Mouse (Mus musculus): ENCODE measurements around the gene Cpsf4l.

Gene Cpsf4l

DNA sequence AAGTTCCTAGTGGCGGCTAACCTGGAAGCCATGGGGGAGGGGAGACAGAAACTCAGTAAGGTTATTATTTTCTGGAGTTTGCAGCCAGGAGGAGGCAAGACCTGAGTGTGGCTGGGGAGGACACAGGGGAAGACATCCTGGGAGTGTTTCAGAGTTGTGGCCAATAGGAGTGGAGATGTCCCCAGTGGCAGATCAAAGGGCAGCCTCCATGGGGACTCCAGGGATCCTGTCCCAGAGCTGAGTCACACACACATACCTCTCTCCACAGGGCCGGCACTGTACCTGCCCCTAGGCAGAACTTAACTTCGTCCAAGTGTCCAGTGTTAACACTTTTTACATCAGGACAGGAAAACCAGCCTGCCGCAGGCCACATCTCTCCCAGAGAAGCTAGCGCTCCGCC, 25.3 kb upstream of the Cpsf4l start:
- in situ Hi-C loops (cut with MseI, MboI), result no loop called here

DNA sequence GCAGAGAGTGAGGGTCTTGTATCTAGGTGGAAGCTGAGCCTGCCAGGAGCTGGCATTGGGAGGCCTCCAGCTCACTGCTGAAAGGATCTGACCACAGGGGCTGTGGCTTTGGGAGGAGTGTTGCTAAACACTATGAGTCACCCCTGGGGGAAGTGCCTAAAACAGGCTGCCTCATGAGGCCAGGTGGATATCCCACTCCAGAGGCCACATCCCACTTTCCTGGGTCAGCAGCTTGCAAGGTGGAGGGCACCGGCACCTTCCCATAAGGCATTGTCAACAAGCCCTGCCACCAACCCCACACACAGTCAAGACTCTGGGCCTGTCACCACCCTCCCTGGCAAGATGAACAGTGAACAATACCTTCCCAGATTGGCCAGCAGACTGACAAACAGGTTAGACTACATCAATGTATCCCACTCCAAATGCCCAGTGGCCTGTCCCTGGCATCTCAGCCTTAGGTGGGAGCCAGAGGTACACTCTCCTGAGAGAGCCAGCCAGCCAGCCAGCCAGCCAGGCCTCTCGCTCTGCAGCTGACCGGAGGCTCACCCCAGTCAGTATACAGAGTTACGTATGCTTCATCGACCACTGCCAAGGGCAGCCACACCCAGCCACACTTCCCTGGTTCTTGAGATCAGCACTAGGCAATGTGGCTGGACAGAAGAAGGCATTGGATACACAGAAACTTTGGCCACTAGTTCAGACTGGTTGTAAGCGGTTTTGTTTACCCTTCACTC, 24.0 kb upstream of the Cpsf4l start:
- in situ Hi-C loops (cut with MseI, MboI), result no loop called here

DNA sequence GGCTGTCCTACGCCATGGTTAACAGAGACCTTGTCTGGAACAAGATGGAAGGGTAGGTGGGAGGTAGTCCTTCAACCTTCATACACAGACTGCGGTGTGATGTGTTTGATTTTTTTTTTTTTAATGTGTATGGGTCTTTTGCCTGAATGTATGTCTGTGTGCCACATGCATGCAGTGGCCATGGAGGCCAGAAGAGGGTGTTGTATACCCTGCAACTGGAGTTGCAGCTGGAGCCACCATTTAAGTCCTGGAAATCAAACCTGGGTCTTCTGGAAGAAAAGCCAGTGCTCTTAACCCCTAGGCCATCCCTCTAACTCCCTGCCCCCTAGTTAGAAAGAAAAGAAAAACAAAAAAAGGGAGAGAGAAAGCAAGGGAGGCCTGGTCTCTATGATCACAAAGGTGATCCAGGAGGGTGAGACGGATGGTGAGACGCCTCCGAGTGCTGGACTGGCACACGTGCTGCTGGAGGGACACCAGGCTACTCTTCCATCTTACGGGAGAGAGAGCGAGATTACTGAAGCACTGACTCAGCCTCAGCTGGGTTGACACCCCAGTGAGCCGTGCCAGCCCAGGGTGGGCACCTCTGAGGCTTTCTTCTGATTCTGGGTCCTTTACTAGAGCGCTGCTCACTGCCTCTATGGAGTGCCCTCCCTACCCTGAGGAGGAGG, 22.3 kb upstream of the Cpsf4l start:
- in situ Hi-C loops (cut with MseI, MboI), result no loop called here

DNA sequence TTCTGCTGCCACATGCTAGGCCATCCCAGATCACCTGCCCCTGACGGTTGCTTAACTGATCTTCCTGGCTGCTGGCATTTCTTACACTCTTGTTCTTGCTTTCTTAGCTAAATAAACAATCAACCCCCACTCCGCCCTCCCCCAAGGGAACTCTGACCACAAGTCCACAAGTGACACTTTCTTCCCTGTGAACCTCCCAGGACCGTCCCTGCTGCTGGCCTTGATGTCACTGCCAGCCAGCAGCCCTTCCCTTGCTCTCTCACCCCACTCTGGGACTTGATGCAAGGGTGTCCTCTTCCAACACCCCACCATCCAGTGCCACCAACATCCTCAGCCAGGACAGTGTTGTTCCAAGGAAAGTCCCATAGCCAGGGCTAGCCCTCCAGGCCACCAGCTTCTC, 21.1 kb upstream of the Cpsf4l start:
- in situ Hi-C loops (cut with MseI, MboI), result no loop called here

DNA sequence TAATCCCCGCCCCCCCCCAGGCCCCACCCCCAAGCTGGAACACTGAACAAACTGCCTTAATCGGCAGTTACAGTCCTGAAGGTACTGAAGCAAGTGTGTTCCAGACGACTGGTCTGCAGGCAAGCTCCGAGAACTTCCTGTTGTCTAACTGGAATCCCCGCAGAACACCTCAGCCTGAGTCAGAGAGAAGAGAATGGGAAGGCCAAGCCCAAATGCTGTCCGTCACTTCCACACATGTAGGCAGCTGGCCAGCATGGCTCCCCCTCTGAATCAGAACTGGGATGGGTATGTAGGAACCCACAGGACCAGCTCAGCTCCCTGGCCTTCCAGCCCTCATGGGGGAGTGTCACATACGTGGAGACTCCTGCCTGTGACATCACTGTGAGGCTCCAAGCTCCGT, 20.1 kb upstream of the Cpsf4l start:
- in situ Hi-C loops (cut with MseI, MboI), result no loop called here

DNA sequence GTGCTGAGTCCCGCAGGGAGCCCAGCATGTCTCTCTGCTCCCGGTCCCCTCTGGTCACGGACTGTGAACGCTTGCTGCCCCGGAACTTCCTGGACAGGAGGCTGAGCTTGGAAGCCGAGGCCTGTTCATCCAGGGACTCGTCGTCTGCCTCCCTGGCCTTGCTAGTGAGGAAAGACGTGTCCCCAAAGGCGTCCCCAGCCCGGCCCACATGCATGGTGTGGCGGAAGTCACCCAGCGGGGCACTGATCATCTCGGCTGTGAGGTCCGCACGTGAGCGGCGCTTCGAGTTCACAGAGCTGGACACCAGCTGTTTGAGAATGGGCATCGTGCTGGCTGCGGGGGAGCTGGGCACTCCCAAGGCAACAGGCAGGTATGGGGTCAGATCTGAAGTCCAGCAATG, 19.4 kb upstream of the Cpsf4l start:
- in situ Hi-C loops (cut with MseI, MboI), result no loop called here

DNA sequence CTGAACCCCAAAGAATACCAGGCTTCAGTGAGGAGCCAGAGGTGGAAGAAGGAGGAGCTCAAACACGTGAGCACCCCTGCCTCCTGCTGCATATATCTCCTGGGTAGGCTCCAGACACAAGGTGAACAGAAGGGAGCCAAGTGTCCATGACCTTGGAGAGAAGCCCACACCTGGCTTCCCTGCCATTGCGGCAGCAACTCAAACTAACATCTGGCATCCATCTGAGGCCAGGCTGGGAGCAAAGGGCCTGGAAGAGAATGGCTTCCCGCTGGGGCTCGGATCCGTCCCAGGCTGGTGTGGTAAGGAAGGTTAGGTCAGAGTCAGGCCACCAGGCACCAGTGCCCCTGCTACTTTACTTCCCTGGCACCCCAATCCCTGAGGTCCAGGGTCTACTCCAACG, 18.2 kb upstream of the Cpsf4l start:
- in situ Hi-C loops (cut with MseI, MboI), result no loop called here

DNA sequence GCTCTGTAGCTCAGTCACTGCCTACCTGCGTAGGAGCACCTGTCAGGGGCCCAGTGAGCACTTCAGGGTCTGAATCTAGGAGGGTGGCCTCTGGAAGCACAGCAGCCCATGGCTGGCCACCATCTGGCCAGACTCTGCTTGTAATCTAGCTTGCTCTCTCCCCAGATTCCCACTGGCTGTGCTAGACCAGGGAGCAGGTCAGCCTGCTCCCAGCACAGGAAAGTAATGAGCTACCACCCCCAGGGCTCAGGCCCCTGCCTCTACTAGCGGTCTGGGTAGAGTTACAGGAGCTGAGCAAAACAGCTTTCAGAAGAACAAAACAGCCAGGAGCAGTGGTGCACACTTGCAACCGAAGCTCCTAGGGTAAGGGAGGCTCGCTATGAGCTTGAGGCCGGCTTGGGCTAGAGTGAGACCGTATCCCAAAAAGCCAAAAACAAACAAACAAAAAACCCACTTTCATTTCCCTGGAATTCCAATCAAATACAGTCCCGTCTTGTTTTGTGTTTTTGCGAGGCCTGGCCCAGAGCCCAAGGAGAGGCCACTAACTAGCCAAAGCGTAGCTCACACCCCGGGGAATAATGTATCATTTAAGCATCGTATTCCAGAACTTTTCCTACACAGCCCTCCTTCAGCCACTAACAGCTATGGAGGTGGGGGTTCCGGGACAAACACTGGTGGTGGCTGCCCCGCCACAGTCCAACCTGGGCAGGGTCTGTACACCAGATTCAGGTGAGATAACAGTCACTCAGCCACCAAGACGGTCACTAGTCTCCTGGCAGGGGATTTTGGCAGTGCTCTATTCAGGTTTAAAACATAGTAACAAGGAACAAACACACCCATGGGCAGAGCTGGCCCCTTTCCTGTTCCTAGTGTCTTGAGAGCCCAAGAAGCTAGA, 17.4 kb upstream of the Cpsf4l start:
- in situ Hi-C loops (cut with MseI, MboI), result no loop called here

GRCm38 (mm10) chr11:113725235-113726048, 15.6 kb upstream of the Cpsf4l start:
- in situ Hi-C loops (cut with MseI, MboI), result no loop called here

DNA sequence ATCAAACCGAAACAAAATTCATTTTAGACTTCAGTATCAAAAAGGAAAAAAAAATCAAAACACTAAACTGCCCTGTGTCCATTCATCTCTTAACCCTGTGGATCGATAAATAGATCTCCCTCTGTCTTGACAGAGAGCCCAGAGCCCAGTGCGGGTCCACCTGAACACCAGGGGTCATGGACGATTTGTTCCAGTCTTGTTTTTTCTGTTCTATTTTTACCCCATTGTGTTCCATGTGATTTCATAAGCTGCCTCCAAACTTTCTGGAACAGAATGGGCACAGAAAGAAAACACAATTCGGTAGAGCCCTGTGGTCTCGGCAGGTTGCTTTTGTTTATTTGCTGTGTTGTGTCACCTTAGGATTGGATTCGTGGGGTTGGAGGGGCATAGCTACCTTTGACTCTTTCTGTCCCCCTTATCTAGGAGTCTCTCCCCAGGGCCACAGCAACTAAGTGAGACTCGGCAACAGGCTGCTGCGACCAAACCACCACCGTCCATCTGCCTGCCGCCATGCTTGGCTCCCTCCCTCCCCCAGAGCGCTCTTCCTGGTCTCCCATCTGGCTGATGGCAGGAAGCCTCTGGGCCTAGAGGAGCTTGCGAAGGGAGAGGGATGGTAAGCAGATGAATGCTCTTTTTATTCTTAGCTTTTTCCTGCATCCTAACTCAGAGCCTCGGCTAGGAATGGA, 12.7 kb upstream of the Cpsf4l start:
- in situ Hi-C loops (cut with MseI, MboI), result no loop called here

- in situ Hi-C loops (cut with MseI, MboI), result no loop called here
These were observed 8.1 kb upstream of the Cpsf4l start for GRCm38 (mm10) chr11:113717767-113718424.

- in situ Hi-C loops (cut with MseI, MboI), result no loop called here
These were observed 6.3 kb upstream of the Cpsf4l start for GRCm38 (mm10) chr11:113716132-113716531.

DNA sequence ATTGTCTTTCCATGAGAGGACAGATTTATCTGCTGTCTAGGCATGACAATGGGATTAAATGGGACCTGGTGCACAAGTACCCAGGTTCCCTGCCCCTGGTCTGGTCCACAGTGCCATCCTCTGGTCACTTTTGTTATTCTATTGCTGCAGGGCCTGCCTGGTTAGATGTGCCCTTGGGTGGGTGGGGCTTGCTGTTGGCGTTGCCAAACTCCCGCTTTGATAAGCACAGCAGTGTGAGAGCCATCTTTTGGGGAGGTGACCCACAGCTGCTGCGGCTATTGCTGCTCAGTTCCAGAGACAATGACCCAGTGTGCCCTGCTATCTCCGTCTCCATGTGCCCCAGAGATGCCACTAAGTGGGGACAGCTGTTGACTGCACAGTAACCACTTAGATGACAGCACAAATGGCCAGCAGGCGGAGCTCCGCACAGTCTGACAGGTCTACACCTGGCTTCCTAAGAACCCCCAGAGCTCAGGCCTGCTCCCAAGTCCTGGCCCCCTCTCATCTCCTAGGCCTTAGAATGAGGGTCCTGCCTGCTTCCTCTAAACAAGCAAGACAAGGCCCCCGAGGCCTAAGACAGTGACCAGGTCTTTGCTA, 5.4 kb upstream of the Cpsf4l start:
- in situ Hi-C loops (cut with MseI, MboI), result no loop called here

- in situ Hi-C loops (cut with MseI, MboI), result no loop called here
These were observed 1.2 kb upstream of the Cpsf4l start for GRCm38 (mm10) chr11:113711061-113711460.

- in situ Hi-C loops (cut with MseI, MboI), result no loop called here
These were observed 500 bp upstream of the Cpsf4l start for GRCm38 (mm10) chr11:113710257-113710777.

DNA sequence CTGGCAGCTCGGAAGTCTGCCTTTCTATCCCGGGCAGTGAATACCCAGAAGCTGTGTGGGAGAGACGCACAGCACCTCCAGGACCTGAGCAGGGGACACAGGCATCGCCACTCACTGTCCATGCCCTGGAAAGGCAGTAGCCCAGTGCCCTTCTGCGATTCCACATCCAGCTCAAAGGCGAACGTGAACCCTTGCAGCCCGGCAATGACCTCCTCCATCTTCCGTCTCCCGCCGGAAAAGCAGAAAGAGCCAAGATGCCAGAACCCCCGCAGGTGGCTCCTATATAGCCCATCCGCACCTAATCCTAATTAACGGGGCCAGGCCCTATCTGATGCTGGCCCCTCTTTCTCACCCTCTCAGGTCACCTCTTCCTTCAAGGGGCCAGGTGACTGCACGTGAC, 545 bp downstream of the Cpsf4l start:
- in situ Hi-C loops (cut with MseI, MboI), result no loop called here

DNA sequence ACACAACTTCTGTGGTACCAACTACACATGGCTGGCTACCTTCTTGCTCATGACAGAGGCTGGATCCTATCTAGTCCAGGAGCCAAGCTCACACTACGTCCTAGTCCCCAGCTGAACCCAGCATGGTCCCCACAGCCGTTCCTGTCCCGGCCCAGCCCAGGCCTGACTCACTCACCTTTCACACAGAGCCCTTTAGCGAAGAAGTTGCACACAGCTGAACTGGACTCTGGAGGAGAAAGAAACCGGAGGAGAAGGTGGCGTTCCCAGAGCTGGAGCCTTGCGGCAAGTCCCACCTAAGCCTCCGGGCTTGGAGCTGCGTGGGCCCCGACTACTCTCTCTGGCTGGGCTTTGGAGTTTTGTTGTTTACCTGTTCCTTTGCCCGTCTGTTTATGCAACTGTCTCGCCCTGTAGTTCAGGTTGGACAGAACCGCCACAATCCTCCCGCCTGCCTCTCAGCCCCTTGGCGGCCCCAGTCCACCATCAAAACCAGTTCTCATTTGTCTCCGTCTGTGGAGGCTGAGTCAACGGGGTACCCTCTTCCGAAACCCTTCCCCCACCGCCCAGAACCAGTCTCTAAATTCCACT, 1.1 kb downstream of the Cpsf4l start:
- in situ Hi-C loops (cut with MseI, MboI), result no loop called here

GRCm38 (mm10) chr11:113705966-113706652, 3.7 kb downstream of the Cpsf4l start:
- in situ Hi-C loops (cut with MseI, MboI), result no loop called here

- in situ Hi-C loops (cut with MseI, MboI), result loop anchor here (5.0 kb wide), 2 partner anchors 104 to 109 kb away; no protein-coding TSS in a partner anchor
These were observed 6.1 kb downstream of the Cpsf4l start for GRCm38 (mm10) chr11:113703758-113704157.
